Comparison of ENCODE assay signal across 10 mouse cellular contexts in the genomic region with DNA sequence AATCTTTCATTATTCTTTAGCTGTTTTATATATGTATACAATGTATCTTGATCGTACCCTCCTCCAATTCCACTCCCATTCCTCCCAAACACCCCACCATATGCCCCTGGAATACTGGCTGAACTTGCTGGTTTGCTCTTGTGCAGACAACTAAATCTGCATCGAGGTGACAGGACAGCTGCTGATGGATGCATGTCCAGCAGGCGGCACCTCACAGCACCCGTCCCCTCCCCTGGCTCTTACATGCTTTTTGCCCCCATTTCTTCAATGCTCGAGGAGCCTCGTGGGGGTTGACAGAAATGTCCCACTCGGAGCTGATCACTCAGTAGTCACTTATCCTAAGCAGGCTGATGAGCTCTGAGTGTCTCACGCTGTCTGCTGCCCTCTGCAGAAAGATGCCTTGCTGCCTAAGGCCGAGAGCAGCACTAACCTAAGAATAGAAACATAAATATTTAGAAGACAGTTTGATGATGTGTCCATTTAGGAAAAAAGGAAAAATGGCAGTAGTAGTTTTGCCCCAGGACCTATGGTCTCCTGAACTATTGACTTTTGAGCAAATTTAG. TPM values are rescaled to one million over a fixed set of nuclear protein-coding genes. Genes with fewer than 3 reads are reported as not detected.
DNase-seq lines count a peak whose midpoint lies in the region; ATAC-seq and TF ChIP-seq lines count a peak whose summit lies in the region.
"Had no signal": no experiment of that assay in that cellular context is flagged by ENCODE, and none has a peak within 500 bp of the region (broad histone marks: within the 10 kb centered on the region; RNA-seq: fewer than 3 reads in every experiment).

No protein-coding gene starts in this region.

- peak; percentile 11 for TF ChIP-seq RAD21 in CH12.LX (IDR thresholded peaks at IDR 0.05; ENCODE audit: low read depth, low read length)

- no peaks in the 10 kb centered on the region for H3K4me1 ChIP-seq in hindbrain, postnatal 0 days (ENCODE audit: insufficient read depth, low read length)
- H3K4me1 ChIP-seq in hindbrain, embryonic 16.5 days (ENCODE audit: control insufficient read depth, insufficient read depth, low read depth, low read length): no peaks in the 10 kb centered on the region
- no peaks in the 10 kb centered on the region; a peak in 1 of 4 replicates for H3K4me1 ChIP-seq in CH12.LX (ENCODE audit: control insufficient read depth in 1 of 2, insufficient read depth in 2 of 2)
- no peaks in the 10 kb centered on the region for H3K4me1 ChIP-seq in intestine, postnatal 0 days (replicated peaks; ENCODE audit: control insufficient read depth, insufficient read depth, low read length)
- H3K4me1 ChIP-seq: liver, embryonic 15.5 days had no signal

- H3K27me3 ChIP-seq in hindbrain, postnatal 0 days (ENCODE audit: insufficient read depth, low read length): no peaks in the 10 kb centered on the region
- no peaks in the 10 kb centered on the region for H3K27me3 ChIP-seq in hindbrain, embryonic 16.5 days (replicated peaks; ENCODE audit: control insufficient read depth, insufficient read depth, low read length)
- H3K27me3 ChIP-seq in CH12.LX (replicated peaks): no peaks in the 10 kb centered on the region
- no peaks in the 10 kb centered on the region for H3K27me3 ChIP-seq in intestine, postnatal 0 days (replicated peaks; ENCODE audit: control insufficient read depth, insufficient read depth, low read length)
- H3K27me3 ChIP-seq: liver, embryonic 15.5 days had no signal

- dilution Hi-C loops in CH12.LX (cut with MboI; ENCODE audit: extremely low pct_ligation_motif_present, extremely low pct_unique_long_range_greater_than_20kb, low sequenced_read_pairs): no loop called here

- H3K9ac ChIP-seq in hindbrain, postnatal 0 days (replicated peaks; ENCODE audit: low read length): no peak overlapping the region
- H3K9ac ChIP-seq in hindbrain, embryonic 16.5 days (ENCODE audit: low read depth, low read length): no peak overlapping the region
- H3K9ac ChIP-seq in CH12.LX (ENCODE audit: insufficient read depth, low read depth): no peak overlapping the region
- H3K9ac ChIP-seq in intestine, postnatal 0 days (ENCODE audit: low read depth, low read length): no peak overlapping the region
- H3K9ac ChIP-seq: liver, embryonic 15.5 days had no signal

- in situ Hi-C loops in CH12.LX (cut with MboI; ENCODE audit: low pct_ligation_motif_present, low pct_unique_long_range_greater_than_20kb, low sequenced_read_pairs): loop anchor here (10.0 kb wide), 2 partner anchors 230 to 280 kb away; no protein-coding TSS in a partner anchor

- H3K79me2 ChIP-seq in CH12.LX (replicated peaks; ENCODE audit: control insufficient read depth, extremely low read depth, insufficient read depth, poor library complexity, severe bottlenecking): no peaks in the 10 kb centered on the region

- no peaks in the 10 kb centered on the region for H3K9me3 ChIP-seq in hindbrain, postnatal 0 days (ENCODE audit: low read length)
- H3K9me3 ChIP-seq in hindbrain, embryonic 16.5 days (ENCODE audit: control insufficient read depth, low read length): no peaks in the 10 kb centered on the region
- no peaks in the 10 kb centered on the region for H3K9me3 ChIP-seq in CH12.LX (replicated peaks; ENCODE audit: low read length)
- no peaks in the 10 kb centered on the region for H3K9me3 ChIP-seq in intestine, postnatal 0 days (ENCODE audit: control insufficient read depth)
- H3K9me3 ChIP-seq: liver, embryonic 15.5 days had no signal

- no peak for ATAC-seq in hindbrain, postnatal 0 days
- no peak for ATAC-seq in hindbrain, embryonic 16.5 days
- no peak for ATAC-seq in intestine, postnatal 0 days

- DNase-seq in hindbrain, postnatal 0 days (ENCODE audit: low spot score): peak; percentile 38
- no peak for DNase-seq in CH12.LX (ENCODE audit: extremely low read depth)
- DNase-seq in adrenal gland, adult 2 months: peak; percentile 27
- no peak for DNase-seq in frontal cortex, postnatal 36 days (ENCODE audit: low spot score in 2 of 2)
- no peak for DNase-seq in right cerebral cortex, postnatal 25 days
- no peak for DNase-seq in ovary, postnatal 14 days (ENCODE audit: low spot score)

- no peak for TF ChIP-seq EP300 in CH12.LX (IDR thresholded peaks at IDR 0.05; ENCODE audit: low read length)

- WGBS in hindbrain, postnatal 0 days: 48% methylated on average over 9 of the region's 9 CpGs
- 49% methylated on average over 9 of the region's 9 CpGs for WGBS in hindbrain, embryonic 16.5 days
- 35% methylated on average over 9 of the region's 9 CpGs for WGBS in intestine, postnatal 0 days

- H3K4me2 ChIP-seq in hindbrain, postnatal 0 days (ENCODE audit: low read depth, low read length): peak overlapping the region; percentile 17; the same call in 1 of the 2 replicates
- H3K4me2 ChIP-seq in hindbrain, embryonic 16.5 days (ENCODE audit: low read length): no peak overlapping the region
- no peak overlapping the region for H3K4me2 ChIP-seq in CH12.LX (ENCODE audit: insufficient read depth, low read depth, poor library complexity, severe bottlenecking)
- H3K4me2 ChIP-seq in intestine, postnatal 0 days (replicated peaks; ENCODE audit: low read depth): 0 out of 2 replicates have a peak overlapping the region, but pooled peaks have one; percentile 30
- H3K4me2 ChIP-seq: liver, embryonic 15.5 days had no signal

- H3K27ac ChIP-seq in hindbrain, postnatal 0 days: no peak overlapping the region
- H3K27ac ChIP-seq in hindbrain, embryonic 16.5 days (ENCODE audit: low read depth, low read length): no peak overlapping the region
- no peak overlapping the region for H3K27ac ChIP-seq in CH12.LX (ENCODE audit: insufficient read depth, low read depth)
- no peak overlapping the region for H3K27ac ChIP-seq in intestine, postnatal 0 days (ENCODE audit: low read depth, low read length)
- H3K27ac ChIP-seq: liver, embryonic 15.5 days had no signal

- peak; percentile 52 for TF ChIP-seq CTCF in hindbrain, postnatal 0 days (IDR thresholded peaks at IDR 0.05; ENCODE audit: low read depth)
- TF ChIP-seq CTCF in CH12.LX (conservative IDR thresholded peaks at IDR 0.05 in 1 of 2, IDR thresholded peaks at IDR 0.05 in 1 of 2; ENCODE audit: low read depth in 2 of 2, low read length in 2 of 2): peak in 1 of 2 experiments; percentile 53; a peak in 2 of 4 replicates
- TF ChIP-seq CTCF in intestine, postnatal 0 days (IDR thresholded peaks at IDR 0.05; ENCODE audit: low read depth): peak; percentile 48

- H3K4me3 ChIP-seq in hindbrain, postnatal 0 days (ENCODE audit: low read length): no peak overlapping the region
- no peak overlapping the region for H3K4me3 ChIP-seq in hindbrain, embryonic 16.5 days (ENCODE audit: low read length)
- H3K4me3 ChIP-seq in CH12.LX (replicated peaks in 1 of 3; ENCODE audit: low read depth in 2 of 3, low read length in 2 of 3, poor library complexity in 1 of 3): no peak overlapping the region
- no peak overlapping the region for H3K4me3 ChIP-seq in intestine, postnatal 0 days (ENCODE audit: low read depth, low read length)
- H3K4me3 ChIP-seq: liver, embryonic 15.5 days had no signal

- TF ChIP-seq POLR2A in CH12.LX (IDR thresholded peaks at IDR 0.05; ENCODE audit: low read depth, low read length): no peak

- H3K36me3 ChIP-seq in hindbrain, postnatal 0 days (ENCODE audit: insufficient read depth, low read length): no peaks in the 10 kb centered on the region
- H3K36me3 ChIP-seq in hindbrain, embryonic 16.5 days (ENCODE audit: control insufficient read depth, insufficient read depth, low read length): no peaks in the 10 kb centered on the region
- no peaks in the 10 kb centered on the region for H3K36me3 ChIP-seq in CH12.LX (replicated peaks in 1 of 2; ENCODE audit: control insufficient read depth in 1 of 2, insufficient read depth in 1 of 2, low read length in 1 of 2)
- H3K36me3 ChIP-seq in intestine, postnatal 0 days (ENCODE audit: control insufficient read depth, insufficient read depth): no peaks in the 10 kb centered on the region
- H3K36me3 ChIP-seq: liver, embryonic 15.5 days had no signal

TF ChIP-seq in CH12.LX, 34 proteins besides CTCF, POLR2A, EP300 and RAD21:
- TF ChIP-seq MAX (IDR thresholded peaks at IDR 0.05; ENCODE audit: low read length) (no peak), BHLHE40 (IDR thresholded peaks at IDR 0.05; ENCODE audit: low read depth, low read length) (no peak), TCF12 (IDR thresholded peaks at IDR 0.05; ENCODE audit: low read depth, low read length) (no peak), SMC3 (IDR thresholded peaks at IDR 0.05; ENCODE audit: low read depth, low read length) (peak; percentile 53), PAX5 (IDR thresholded peaks at IDR 0.05; ENCODE audit: low read length) (no peak), HCFC1 (IDR thresholded peaks at IDR 0.05; ENCODE audit: low read depth, low read length) (no peak), KAT2A (IDR thresholded peaks at IDR 0.05; ENCODE audit: insufficient replicate concordance, low read length) (no peak), E2F4 (IDR thresholded peaks at IDR 0.05; ENCODE audit: insufficient replicate concordance, low read depth, low read length) (no peak), IRF4 (IDR thresholded peaks at IDR 0.05; ENCODE audit: low read depth, low read length) (no peak), ZNF384 (IDR thresholded peaks at IDR 0.05; ENCODE audit: low read depth, low read length) (0 out of 2 replicates have a peak, but pooled peaks have one; percentile 1)

RNA-seq across cellular contexts. Expression of gene Dhrs7, which starts 30.3 kb away (rescaled TPM):
- 14.4 and 14.7 TPM in 2 replicates for total RNA-seq in hindbrain, postnatal 0 days (2014; rRNA removed)
- polyA plus RNA-seq in hindbrain, postnatal 0 days (2015; fragmentation: Nextera tagmentation; extraction: Ambion mirVana): 31.9 and 34.6 TPM in 2 replicates
- 20.4 and 22.7 TPM in 2 replicates for polyA plus RNA-seq in hindbrain, embryonic 16.5 days (2015; fragmentation: Nextera tagmentation; extraction: Ambion mirVana)
- 36.8 and 52.8 TPM in 2 replicates for total RNA-seq in CH12.LX (2012; rRNA removed)
- total RNA-seq in CH12.LX (2014; rRNA removed): 36.5 and 37.2 TPM in 2 replicates
- 23.9 and 27.4 TPM in 2 replicates for polyA plus RNA-seq in CH12.LX (2012; ENCODE audit: insufficient read length, low read depth)
- total RNA-seq in adrenal gland, adult 2 months (2021): 100 to 1,000 TPM; 159 to 195 TPM
- 45.8 and 59.2 TPM in 2 replicates for polyA plus RNA-seq in adrenal gland, adult 2 months (2012; rRNA removed)
- 75.4 and 79.3 TPM in 2 replicates for polyA plus RNA-seq in intestine, postnatal 0 days (2015; fragmentation: Nextera tagmentation; extraction: Ambion mirVana)

RNA-seq across cellular contexts. Expression of gene Gm4756, which starts 45.5 kb away (rescaled TPM):
- not detected in 2 replicates for total RNA-seq in hindbrain, postnatal 0 days (2014; rRNA removed)
- not detected in 2 replicates for polyA plus RNA-seq in hindbrain, postnatal 0 days (2015; fragmentation: Nextera tagmentation; extraction: Ambion mirVana)
- polyA plus RNA-seq in hindbrain, embryonic 16.5 days (2015; fragmentation: Nextera tagmentation; extraction: Ambion mirVana): not detected in 2 replicates
- total RNA-seq in CH12.LX (2012; rRNA removed) (not detected in 2 replicates), CH12.LX (2014; rRNA removed) (not detected in 2 replicates)
- not detected in 2 replicates for polyA plus RNA-seq in CH12.LX (2012; ENCODE audit: insufficient read length, low read depth)
- under 1 TPM in 1 of 2 experiments, not detected in 1; 0.23 TPM for total RNA-seq in adrenal gland, adult 2 months (2021)
- polyA plus RNA-seq in adrenal gland, adult 2 months (2012; rRNA removed): 0.12 TPM in 1 of 2 replicates, not detected in the other
- not detected in 2 replicates for polyA plus RNA-seq in intestine, postnatal 0 days (2015; fragmentation: Nextera tagmentation; extraction: Ambion mirVana)
- total RNA-seq: gastrocnemius, adult 8-10 months had no signal
- polyA plus RNA-seq: liver, embryonic 15.5 days had no signal

Comparison
In these comparisons a context has a peak if more than half of its experiments do, and no peak if none do; other contexts are left out.
1. H3K4me2 ChIP-seq: peak in hindbrain, postnatal 0 days (single experiment) and intestine, postnatal 0 days (single experiment); none in hindbrain, embryonic 16.5 days (single experiment) and CH12.LX (single experiment).
2. DNase-seq: peak in hindbrain, postnatal 0 days (single experiment) and adrenal gland, adult 2 months (single experiment); none in CH12.LX (single experiment), frontal cortex, postnatal 36 days (0 of 2), right cerebral cortex, postnatal 25 days (single experiment) and ovary, postnatal 14 days (single experiment).